Comparison of ENCODE assay signal across 10 mouse cellular contexts in genomic region chr13:95610786-95611562, GRCm38 (mm10). TPM values are rescaled to one million over a fixed set of nuclear protein-coding genes. Genes with fewer than 3 reads are reported as not detected.
DNase-seq lines count a peak whose midpoint lies in the region; ATAC-seq and TF ChIP-seq lines count a peak whose summit lies in the region.
"Had no signal": no experiment of that assay in that cellular context is flagged by ENCODE, and none has a peak within 500 bp of the region (broad histone marks: within the 10 kb centered on the region; RNA-seq: fewer than 3 reads in every experiment).

No protein-coding gene starts in this region.

- H3K27me3 ChIP-seq in forebrain, postnatal 0 days (ENCODE audit: insufficient read depth, low read length), result no peaks in the 10 kb centered on the region
- H3K27me3 ChIP-seq in forebrain, embryonic 13.5 days, result no peaks in the 10 kb centered on the region

- TF ChIP-seq CTCF in forebrain, postnatal 0 days (IDR thresholded peaks at IDR 0.05; ENCODE audit: low read depth), result no peak

- peak; percentile 61 for ATAC-seq in forebrain, postnatal 0 days
- no peak for ATAC-seq in forebrain, embryonic 13.5 days
- ATAC-seq in erythroblast, adult 5-6 weeks (replicated peaks; ENCODE audit: low FRiP score, poor library complexity, severe bottlenecking), result peak; percentile 60; the same call in 1 of the 2 replicates

- H3K4me2 ChIP-seq in forebrain, postnatal 0 days (ENCODE audit: low read depth), result no peak overlapping the region
- H3K4me2 ChIP-seq in forebrain, embryonic 13.5 days, result no peak overlapping the region

- H3K27ac ChIP-seq in forebrain, postnatal 0 days (ENCODE audit: low read depth, low read length), result no peak overlapping the region
- H3K27ac ChIP-seq in forebrain, embryonic 13.5 days, result no peak overlapping the region
- H3K27ac ChIP-seq: left cerebral cortex, adult 2 months had no signal

- H3K4me3 ChIP-seq in forebrain, postnatal 0 days (ENCODE audit: low read depth, low read length), result no peak overlapping the region
- H3K4me3 ChIP-seq in forebrain, embryonic 13.5 days, result no peak overlapping the region
- H3K4me3 ChIP-seq: erythroblast, embryonic 14.5 days; left cerebral cortex, adult 2 months had no signal

- no peaks in the 10 kb centered on the region for H3K4me1 ChIP-seq in forebrain, postnatal 0 days (ENCODE audit: insufficient read depth)
- H3K4me1 ChIP-seq in forebrain, embryonic 13.5 days, result peaks cover 19% of the 10 kb centered on the region

- no peaks in the 10 kb centered on the region for H3K36me3 ChIP-seq in forebrain, postnatal 0 days (ENCODE audit: insufficient read depth)
- H3K36me3 ChIP-seq in forebrain, embryonic 13.5 days (ENCODE audit: poor library complexity, severe bottlenecking), result peaks cover 55% of the 10 kb centered on the region

- no peaks in the 10 kb centered on the region for H3K9me3 ChIP-seq in forebrain, postnatal 0 days (ENCODE audit: low read length)
- H3K9me3 ChIP-seq in forebrain, embryonic 13.5 days (replicated peaks), result no peaks in the 10 kb centered on the region

- WGBS in forebrain, postnatal 0 days, result 78% methylated on average over 16 of the region's 16 CpGs
- WGBS in forebrain, embryonic 13.5 days, result 92% methylated on average over 16 of the region's 16 CpGs

- peak; percentile 21 for DNase-seq in forebrain, postnatal 0 days
- peak; percentile 48 for DNase-seq in liver
- DNase-seq in lung, postnatal 4 days, result peak; percentile 44 to 74
- DNase-seq in urinary bladder, adult 18-20 months (ENCODE audit: low spot score in 2 of 2), result no peak
- no peak for DNase-seq in kidney, adult 11 months
- DNase-seq in thymus, postnatal 36 days, result no peak

- no peak overlapping the region for H3K9ac ChIP-seq in forebrain, postnatal 0 days
- no peak overlapping the region for H3K9ac ChIP-seq in forebrain, embryonic 13.5 days

RNA-seq across cellular contexts. Expression of gene F2r, which starts 7.3 kb away (rescaled TPM):
- 28.4 and 41.7 TPM in 2 replicates for total RNA-seq in forebrain, postnatal 0 days (2014; rRNA removed)
- 20.1 and 28.0 TPM in 2 replicates for polyA plus RNA-seq in forebrain, postnatal 0 days (2015; fragmentation: Nextera tagmentation; extraction: Ambion mirVana)
- polyA plus RNA-seq in forebrain, embryonic 13.5 days (2015; fragmentation: Nextera tagmentation; extraction: Ambion mirVana), result 92.3 and 95.1 TPM in 2 replicates
- total RNA-seq in erythroblast, adult 5-6 weeks (2015; ENCODE audit: low replicate concordance), result 4.8 and 5.0 TPM in 2 replicates
- total RNA-seq in erythroblast, adult 5-6 weeks (2017; ENCODE audit: low replicate concordance), result 1.4 and 3.3 TPM in 2 replicates

Comparison
In these comparisons a context has a peak if more than half of its experiments do, and no peak if none do; other contexts are left out.
1. DNase-seq: peak in forebrain, postnatal 0 days (single experiment), liver (single experiment) and lung, postnatal 4 days (2 of 2); none in urinary bladder, adult 18-20 months (0 of 2), kidney, adult 11 months (single experiment) and thymus, postnatal 36 days (0 of 2).